In genomic region chr5:122899777-122900557, GRCm38 (mm10) we compare ENCODE assay signal across 7 mouse cellular contexts. TPM values are rescaled to one million over a fixed set of nuclear protein-coding genes. Genes with fewer than 3 reads are reported as not detected.
DNase-seq lines count a peak whose midpoint lies in the region; ATAC-seq lines count a peak whose summit lies in the region.

No protein-coding gene starts in this region.

- peak; percentile 80 for ATAC-seq in granulocyte monocyte progenitor cell, adult 5-6 weeks (replicated peaks; ENCODE audit: poor library complexity, severe bottlenecking)
- ATAC-seq in midbrain, embryonic 12.5 days (ENCODE audit: low FRiP score, low read depth): peak; percentile 96

- intact Hi-C loops in left cerebral cortex, postnatal 4 days (cut with DNase I): no loop called here

- H3K9me3 ChIP-seq in embryonic facial prominence, embryonic 10.5 days: no peaks in the 10 kb centered on the region
- H3K9me3 ChIP-seq in midbrain, embryonic 12.5 days: no peaks in the 10 kb centered on the region

- H3K4me2 ChIP-seq in midbrain, embryonic 12.5 days (replicated peaks): peak overlapping the region; percentile 79

- DNase-seq in adrenal gland, postnatal 14 days: peak; percentile 96
- peak; percentile 97 for DNase-seq in embryonic facial prominence, embryonic 10.5 days (ENCODE audit: low spot score)
- DNase-seq in kidney, adult 11 months: peak; percentile 90
- peak; percentile 87 for DNase-seq in left cerebral cortex, postnatal 4 days
- peak; percentile 67 for DNase-seq in skeletal muscle tissue, adult 2 months (ENCODE audit: low read depth, low spot score)

- H3K27me3 ChIP-seq in embryonic facial prominence, embryonic 10.5 days (replicated peaks; ENCODE audit: low read depth, poor library complexity, severe bottlenecking): 0 out of 2 replicates have a peak, but pooled peaks cover 4% of the 10 kb centered on the region
- no peaks in the 10 kb centered on the region for H3K27me3 ChIP-seq in midbrain, embryonic 12.5 days

- peak overlapping the region; percentile 85 for H3K4me3 ChIP-seq in embryonic facial prominence, embryonic 10.5 days
- H3K4me3 ChIP-seq in midbrain, embryonic 12.5 days: peak overlapping the region; percentile 97

- peak overlapping the region; percentile 98 for H3K9ac ChIP-seq in midbrain, embryonic 12.5 days (replicated peaks)

- under 1% methylated on average over 120 of the region's 120 CpGs for WGBS in embryonic facial prominence, embryonic 10.5 days
- under 1% methylated on average over 104 of the region's 120 CpGs for WGBS in midbrain, embryonic 12.5 days

- peak overlapping the region; percentile 96 for H3K27ac ChIP-seq in embryonic facial prominence, embryonic 10.5 days (replicated peaks)
- H3K27ac ChIP-seq in midbrain, embryonic 12.5 days (replicated peaks): peak overlapping the region; percentile 94

- peaks cover 40% of the 10 kb centered on the region for H3K4me1 ChIP-seq in embryonic facial prominence, embryonic 10.5 days
- H3K4me1 ChIP-seq in midbrain, embryonic 12.5 days: peaks cover 30% of the 10 kb centered on the region

- peaks cover 7% of the 10 kb centered on the region; the same call in 1 of the 2 replicates for H3K36me3 ChIP-seq in embryonic facial prominence, embryonic 10.5 days (replicated peaks)
- H3K36me3 ChIP-seq in midbrain, embryonic 12.5 days: no peaks in the 10 kb centered on the region

RNA-seq across cellular contexts. Expression of gene Rnf34, which starts 50.1 kb away (rescaled TPM):
- 21.7 and 27.2 TPM in 2 replicates for total RNA-seq in adrenal gland, postnatal 14 days (2021)
- 48.5 and 48.7 TPM in 2 replicates for polyA plus RNA-seq in embryonic facial prominence, embryonic 10.5 days (2016; fragmentation: Nextera tagmentation; extraction: Ambion mirVana)
- 19.2 and 20.4 TPM in 2 replicates for total RNA-seq in granulocyte monocyte progenitor cell, adult 5-6 weeks (2014; fragmentation: Nextera tagmentation)
- 17.5 and 21.6 TPM in 2 replicates for total RNA-seq in granulocyte monocyte progenitor cell, adult 5-6 weeks (2017)
- 10 to 100 TPM; 38.9 to 40.0 TPM for total RNA-seq in left cerebral cortex, postnatal 4 days (2021)
- 52.0 and 53.1 TPM in 2 replicates for polyA plus RNA-seq in midbrain, embryonic 12.5 days (2016; fragmentation: Nextera tagmentation; extraction: Ambion mirVana)

Comparison
In these comparisons a context has a peak if more than half of its experiments do, and no peak if none do; other contexts are left out.
1. Peak in every context shown above with its lines: DNase-seq, ATAC-seq, H3K4me3 ChIP-seq and H3K27ac ChIP-seq.